Mouse (Mus musculus) limb, embryonic 14.5 days (tissue): ENCODE measurements around the gene Apoc3. TPM values are rescaled to one million over a fixed set of nuclear protein-coding genes. Genes with fewer than 3 reads are reported as not detected.

ENCODE experiments used
- ATAC-seq: fragments of 200-750 bp; cut with Nextera tagmentation; 2 replicates; pipeline ENCODE4 v1.8.0; 2017; ENCODE audit warnings: low read depth, moderate number of reproducible peaks, moderate TSS enrichment; ENCODE audit not compliant: low FRiP score
- DNase-seq: peaks from one replicate; pipeline ENCODE4 v3.0.0-alpha.2; 2015; ENCODE audit warnings: low spot score
- H3K27ac ChIP-seq: fragments of 300-500 bp; sonication (generic); replicated peaks from 2 replicates; pipeline ENCODE4 v1.5.1; 2014; ENCODE audit warnings: low read depth, mild to moderate bottlenecking, low read length, moderate library complexity, mixed read lengths
- H3K27me3 ChIP-seq: fragments of 300-500 bp; sonication (generic); 2 replicates; pipeline ENCODE4 v1.6.1; 2014; ENCODE audit warnings: low read length, mixed read lengths; ENCODE audit not compliant: control insufficient read depth, insufficient read depth
- H3K36me3 ChIP-seq: fragments of 300-500 bp; sonication (generic); 2 replicates; pipeline ENCODE4 v1.6.1; 2014; ENCODE audit warnings: mild to moderate bottlenecking, low read length, moderate library complexity, mixed read lengths; ENCODE audit not compliant: control insufficient read depth, insufficient read depth
- H3K4me1 ChIP-seq: fragments of 300-500 bp; sonication (generic); 2 replicates; pipeline ENCODE4 v1.6.1; 2014; ENCODE audit warnings: antibody characterized with exemption, low read length, mixed read lengths; ENCODE audit not compliant: control insufficient read depth, insufficient read depth
- H3K4me2 ChIP-seq: fragments of 300-500 bp; sonication (generic); replicated peaks from 2 replicates; pipeline ENCODE4 v1.6.1; 2014; ENCODE audit warnings: low read depth, mild to moderate bottlenecking, low read length, moderate library complexity; ENCODE audit not compliant: severe bottlenecking
- H3K4me3 ChIP-seq: fragments of 300-500 bp; sonication (generic); replicated peaks from 2 replicates; pipeline ENCODE4 v1.5.1; 2014; ENCODE audit warnings: low read length
- H3K9ac ChIP-seq: fragments of 300-500 bp; sonication (generic); 2 replicates; pipeline ENCODE4 v1.6.1; 2014; ENCODE audit warnings: mild to moderate bottlenecking, low read depth, low read length, moderate library complexity; ENCODE audit not compliant: severe bottlenecking
- H3K9me3 ChIP-seq: fragments of 300-500 bp; sonication (generic); 2 replicates; pipeline ENCODE4 v1.6.1; 2016; ENCODE audit warnings: low read length; ENCODE audit not compliant: control insufficient read depth
- POLR2A ChIP-seq: fragments of 200-500 bp; IDR thresholded peaks from 2 replicates; pipeline ENCODE4 v1.8.0; 2012; ENCODE audit warnings: inconsistent platforms, mild to moderate bottlenecking, moderate library complexity, borderline replicate concordance; ENCODE audit not compliant: insufficient read depth, insufficient read length; ENCODE audit errors: extremely low read depth
- WGBS: fragments of 180-500 bp; shearing (Covaris S2); extraction: QIAGEN DNeasy Blood & Tissue Kit; methylation state at CpG from one replicate; pipeline ENCODE4 v1.1.7; 2014; 5-methylcytosine and 5-hydroxymethylcytosine counted together
- polyA plus RNA-seq, 2 experiments: library from polyadenylated mRNA; depleted of rRNA in 1 of 2; stranded (reverse) in 1 of 2; unstranded in 1 of 2; fragments of >200 nt; fragmentation: Nextera tagmentation in 1 of 2; extraction: Ambion mirVana in 1 of 2; gene quantifications; 2 replicates each; pipeline versions ENCODE4 v1.2.1 to v1.2.3; 2012 to 2014

Apoc3 gene
- polyA plus RNA-seq, 2 experiments, result not detected

GRCm38 (mm10) chr9:46256658-46257385 lies 21.4 kb upstream of the Apoc3 start:
- no peak for TF ChIP-seq POLR2A

GRCm38 (mm10) chr9:46256177-46256576 lies 20.7 kb upstream of the Apoc3 start:
- ATAC-seq (no peak), DNase-seq (no peak)
- TF ChIP-seq POLR2A, result no peak
- no peak overlapping the region for H3K9ac ChIP-seq
- H3K27me3 ChIP-seq, result no peaks in the 10 kb centered on the region
- no peaks in the 10 kb centered on the region for H3K9me3 ChIP-seq
- H3K4me1 ChIP-seq, result no peaks in the 10 kb centered on the region
- no peaks in the 10 kb centered on the region for H3K36me3 ChIP-seq
- H3K27ac ChIP-seq, result no peak overlapping the region
- H3K4me2 ChIP-seq, result no peak overlapping the region
- 82% methylated on average over 7 of the region's 7 CpGs for WGBS
- H3K4me3 ChIP-seq, result no peak overlapping the region

More at GRCm38 (mm10) chr9:46256658-46257385, 21.4 kb upstream of the Apoc3 start:
- 90% methylated on average over 10 of the region's 10 CpGs for WGBS
- Histone ChIP-seq H3K4me1 (no peaks in the 10 kb centered on the region), H3K9me3 (no peaks in the 10 kb centered on the region), H3K4me3 (no peak overlapping the region), H3K27me3 (no peaks in the 10 kb centered on the region), H3K36me3 (no peaks in the 10 kb centered on the region), H3K4me2 (no peak overlapping the region), H3K9ac (no peak overlapping the region), H3K27ac (no peak overlapping the region)
- DNase-seq (no peak), ATAC-seq (no peak)

- Histone ChIP-seq H3K9ac (0 out of 2 replicates have a peak overlapping the region, but pooled peaks have one; percentile 31), H3K4me2 (0 out of 2 replicates have a peak overlapping the region, but pooled peaks have one; percentile 23)
- ATAC-seq, result peak; percentile 86
Measured at GRCm38 (mm10) chr9:46246752-46247324, 11.4 kb upstream of the Apoc3 start.

GRCm38 (mm10) chr9:46243584-46243983 lies 8.1 kb upstream of the Apoc3 start:
- H3K27me3 ChIP-seq, result no peaks in the 10 kb centered on the region
- ATAC-seq (no peak), DNase-seq (no peak)
- H3K9ac ChIP-seq, result no peak overlapping the region
- TF ChIP-seq POLR2A, result no peak
- WGBS, result 49% methylated on average over 8 of the region's 8 CpGs
- no peak overlapping the region for H3K4me2 ChIP-seq
- H3K9me3 ChIP-seq, result no peaks in the 10 kb centered on the region
- no peak overlapping the region for H3K4me3 ChIP-seq
- H3K4me1 ChIP-seq, result no peaks in the 10 kb centered on the region
- H3K36me3 ChIP-seq, result no peaks in the 10 kb centered on the region
- no peak overlapping the region for H3K27ac ChIP-seq

More at GRCm38 (mm10) chr9:46246752-46247324, 11.4 kb upstream of the Apoc3 start:
- Histone ChIP-seq H3K4me1 (no peaks in the 10 kb centered on the region), H3K9me3 (no peaks in the 10 kb centered on the region), H3K27ac (no peak overlapping the region), H3K36me3 (no peaks in the 10 kb centered on the region), H3K4me3 (no peak overlapping the region), H3K27me3 (no peaks in the 10 kb centered on the region)
- 16% methylated on average over 11 of the region's 11 CpGs for WGBS
- DNase-seq, result peak; percentile 90
- TF ChIP-seq POLR2A, result no peak

- H3K27ac ChIP-seq, result no peak overlapping the region
- no peaks in the 10 kb centered on the region for H3K36me3 ChIP-seq
- H3K4me1 ChIP-seq, result no peaks in the 10 kb centered on the region
- 47% methylated on average over 4 of the region's 4 CpGs for WGBS
- H3K9ac ChIP-seq, result no peak overlapping the region
- DNase-seq, result no peak
- H3K27me3 ChIP-seq, result no peaks in the 10 kb centered on the region
- TF ChIP-seq POLR2A, result no peak
- H3K9me3 ChIP-seq, result no peaks in the 10 kb centered on the region
- ATAC-seq, result no peak
- no peak overlapping the region for H3K4me2 ChIP-seq
- no peak overlapping the region for H3K4me3 ChIP-seq
Measured at GRCm38 (mm10) chr9:46243122-46243521, 7.7 kb upstream of the Apoc3 start.
